Mouse (Mus musculus) CH12.LX (cell line): ENCODE measurements around the gene Pde8b. TPM values are rescaled to one million over a fixed set of nuclear protein-coding genes. Genes with fewer than 3 reads are reported as not detected.

Source experiments
- DNase-seq: peaks from one replicate; pipeline ENCODE4 v3.0.0-alpha.2; 2013; ENCODE audit errors: extremely low read depth
- H3K27ac ChIP-seq: 2 replicates; pipeline ENCODE4 v1.5.1; 2012; ENCODE audit warnings: low read depth, mild to moderate bottlenecking, control low read depth, moderate library complexity; ENCODE audit not compliant: insufficient read depth
- H3K27me3 ChIP-seq: replicated peaks from 2 replicates; pipeline ENCODE3; 2012; ENCODE audit warnings: inconsistent platforms
- H3K36me3 ChIP-seq, 2 experiments: replicated peaks in 1 of 2; 2 replicates each; pipeline versions ENCODE3 to v1.6.1; 2012; ENCODE audit warnings: inconsistent platforms in 1 of 2, low read length in 1 of 2, mild to moderate bottlenecking in 1 of 2, mixed read lengths in 1 of 2, moderate library complexity in 1 of 2; ENCODE audit not compliant: control insufficient read depth in 1 of 2, insufficient read depth in 1 of 2
- H3K4me1 ChIP-seq, 2 experiments: 2 replicates each; pipeline ENCODE4 v1.6.1; 2012; ENCODE audit warnings: inconsistent platforms in 1 of 2, moderate library complexity in 1 of 2; ENCODE audit not compliant: insufficient read depth in 2 of 2, control insufficient read depth in 1 of 2
- H3K4me2 ChIP-seq: 2 replicates; pipeline ENCODE4 v1.6.1; 2012; ENCODE audit warnings: low read depth, mild to moderate bottlenecking, control low read depth; ENCODE audit not compliant: poor library complexity, insufficient read depth, severe bottlenecking
- H3K4me3 ChIP-seq, 3 experiments: fragments of 150-350 bp in 1 of 3; sonication (generic) in 1 of 3; replicated peaks in 1 of 3; 2 replicates each; pipeline versions ENCODE3 to v1.5.1; 2011 to 2012; ENCODE audit warnings: low read depth in 2 of 3, low read length in 2 of 3, mild to moderate bottlenecking in 2 of 3, moderate library complexity in 2 of 3, control low read depth in 1 of 3, improper control_type of control experiment in 1 of 3, inconsistent platforms in 1 of 3, mixed read lengths in 1 of 3; ENCODE audit not compliant: poor library complexity in 1 of 3
- H3K79me2 ChIP-seq: replicated peaks from 2 replicates; pipeline ENCODE4 v1.6.1; 2012; ENCODE audit warnings: mild to moderate bottlenecking, moderate library complexity; ENCODE audit not compliant: control insufficient read depth, poor library complexity, insufficient read depth, severe bottlenecking; ENCODE audit errors: extremely low read depth
- H3K9ac ChIP-seq: 2 replicates; pipeline ENCODE4 v1.6.1; 2012; ENCODE audit warnings: low read depth, mild to moderate bottlenecking, control low read depth, moderate library complexity; ENCODE audit not compliant: insufficient read depth
- H3K9me3 ChIP-seq: replicated peaks from 2 replicates; pipeline ENCODE3; 2012; ENCODE audit warnings: low read length, inconsistent platforms, mixed read lengths
- CTCF ChIP-seq, 2 experiments: IDR thresholded peaks in 1 of 2; conservative IDR thresholded peaks in 1 of 2; 2 replicates each; pipeline ENCODE4 v1.5.1; 2011 to 2012; ENCODE audit warnings: low read depth in 2 of 2, low read length in 2 of 2, improper control_type of control experiment in 1 of 2, inconsistent platforms in 1 of 2, mild to moderate bottlenecking in 1 of 2, moderate library complexity in 1 of 2
- E2F4 ChIP-seq: IDR thresholded peaks from 2 replicates; pipeline ENCODE4 v1.6.1; 2011; ENCODE audit warnings: low read depth, low read length, improper control_type of control experiment; ENCODE audit not compliant: insufficient replicate concordance
- ELF1 ChIP-seq: IDR thresholded peaks from 2 replicates; pipeline ENCODE4 v1.6.1; 2014; ENCODE audit warnings: low read depth, mild to moderate bottlenecking, inconsistent platforms, low read length, improper control_type of control experiment
- JUN ChIP-seq: IDR thresholded peaks from 2 replicates; pipeline ENCODE4 v1.6.1; 2011; ENCODE audit warnings: low read depth, mild to moderate bottlenecking, low read length, improper control_type of control experiment, moderate library complexity; ENCODE audit not compliant: insufficient read depth
- MAX ChIP-seq: IDR thresholded peaks from 2 replicates; pipeline ENCODE4 v1.6.1; 2011; ENCODE audit warnings: low read length, improper control_type of control experiment
- MAZ ChIP-seq: IDR thresholded peaks from 2 replicates; pipeline ENCODE4 v1.6.1; 2012; ENCODE audit warnings: low read depth, mild to moderate bottlenecking, inconsistent platforms, low read length, improper control_type of control experiment, moderate library complexity
- MEF2A ChIP-seq: IDR thresholded peaks from 2 replicates; pipeline ENCODE4 v1.6.1; 2014; ENCODE audit warnings: low read depth, mild to moderate bottlenecking, inconsistent platforms, low read length, improper control_type of control experiment, borderline replicate concordance
- MYC ChIP-seq: IDR thresholded peaks from 2 replicates; pipeline ENCODE4 v1.6.1; 2011; ENCODE audit warnings: low read depth, mild to moderate bottlenecking, improper control_type of control experiment, low read length
- NELFE ChIP-seq: IDR thresholded peaks from 2 replicates; pipeline ENCODE4 v1.6.1; 2011; ENCODE audit warnings: low read depth, low read length, improper control_type of control experiment
- NRF1 ChIP-seq: IDR thresholded peaks from 2 replicates; pipeline ENCODE4 v1.6.1; 2014; ENCODE audit warnings: low read depth, mild to moderate bottlenecking, inconsistent platforms, low read length, improper control_type of control experiment, moderate library complexity
- POLR2A ChIP-seq: IDR thresholded peaks from 2 replicates; pipeline ENCODE4 v1.6.1; 2011; ENCODE audit warnings: low read depth, mild to moderate bottlenecking, improper control_type of control experiment, low read length
- UBTF ChIP-seq: IDR thresholded peaks from 2 replicates; pipeline ENCODE4 v1.6.1; 2012; ENCODE audit warnings: low read depth, mild to moderate bottlenecking, inconsistent platforms, low read length, improper control_type of control experiment, moderate library complexity
- USF1 ChIP-seq: IDR thresholded peaks from 2 replicates; pipeline ENCODE4 v1.6.1; 2014; ENCODE audit warnings: low read depth, mild to moderate bottlenecking, inconsistent platforms, low read length, improper control_type of control experiment
- USF2 ChIP-seq: conservative IDR thresholded peaks from 2 replicates; pipeline ENCODE4 v1.6.1; 2011; ENCODE audit warnings: low read depth, low read length, improper control_type of control experiment
- ZKSCAN1 ChIP-seq: IDR thresholded peaks from 2 replicates; pipeline ENCODE4 v1.6.1; 2012; ENCODE audit warnings: low read depth, inconsistent platforms, low read length, improper control_type of control experiment, borderline replicate concordance
- ZMIZ1 ChIP-seq: IDR thresholded peaks from 2 replicates; pipeline ENCODE4 v1.6.1; 2012; ENCODE audit warnings: low read depth, mild to moderate bottlenecking, inconsistent platforms, low read length, improper control_type of control experiment
- ZNF384 ChIP-seq: IDR thresholded peaks from 2 replicates; pipeline ENCODE4 v1.6.1; 2012; ENCODE audit warnings: low read depth, low read length, improper control_type of control experiment, inconsistent platforms
- dilution Hi-C: fragments of 300-500 bp; cut with MboI; formaldehyde crosslinking; loops from 2 replicates; pipeline ENCODE4 v1.14.3; 2020; ENCODE audit warnings: low sequenced_read_pairs; ENCODE audit not compliant: extremely low pct_unique_long_range_greater_than_20kb, extremely low pct_ligation_motif_present
- in situ Hi-C: fragments of 300-500 bp; cut with MboI; formaldehyde crosslinking; loops from 3 replicates; pipeline ENCODE4 v1.14.3; 2019; ENCODE audit warnings: low sequenced_read_pairs, low pct_ligation_motif_present, low pct_unique_long_range_greater_than_20kb, mixed read lengths
- polyA plus RNA-seq: library from polyadenylated mRNA; unstranded; fragments of >175 nt; gene quantifications from 2 replicates; pipeline ENCODE4 v1.2.1, GENCODE M21; 2012; ENCODE audit warnings: low read depth; ENCODE audit not compliant: insufficient read length
- total RNA-seq, 2 experiments: library from RNA; depleted of rRNA; stranded (reverse); fragments of 300-350 nt in 1 of 2; fragments of >200 nt in 1 of 2; gene quantifications; 2 replicates each; pipeline ENCODE4 v1.2.3; 2012 to 2014

Gene Pde8b
- total and polyA plus RNA-seq, 3 experiments = 0.25 to 2.0 (median 0.93) TPM

DNA sequence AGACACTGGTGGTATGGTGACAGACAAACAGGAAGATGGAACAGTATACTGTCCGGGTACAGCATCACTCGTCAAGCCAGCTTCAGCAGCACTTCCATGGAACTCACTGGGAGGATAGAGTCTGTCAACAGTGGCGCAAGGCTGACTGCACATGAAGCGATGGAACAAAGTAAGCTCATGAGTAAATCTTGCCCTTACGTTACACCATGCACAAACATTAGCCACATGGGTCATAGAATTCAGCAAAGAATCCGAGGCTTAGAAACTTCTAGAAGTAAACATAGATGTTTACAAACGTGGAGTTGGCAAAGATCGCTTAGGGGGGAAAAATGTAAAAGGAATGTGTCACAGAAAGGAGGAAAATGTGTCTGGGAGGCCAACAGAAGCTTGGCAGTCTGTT lies 14.9 kb downstream of the Pde8b start (continued):
- TF ChIP-seq UBTF = no peak

DNA sequence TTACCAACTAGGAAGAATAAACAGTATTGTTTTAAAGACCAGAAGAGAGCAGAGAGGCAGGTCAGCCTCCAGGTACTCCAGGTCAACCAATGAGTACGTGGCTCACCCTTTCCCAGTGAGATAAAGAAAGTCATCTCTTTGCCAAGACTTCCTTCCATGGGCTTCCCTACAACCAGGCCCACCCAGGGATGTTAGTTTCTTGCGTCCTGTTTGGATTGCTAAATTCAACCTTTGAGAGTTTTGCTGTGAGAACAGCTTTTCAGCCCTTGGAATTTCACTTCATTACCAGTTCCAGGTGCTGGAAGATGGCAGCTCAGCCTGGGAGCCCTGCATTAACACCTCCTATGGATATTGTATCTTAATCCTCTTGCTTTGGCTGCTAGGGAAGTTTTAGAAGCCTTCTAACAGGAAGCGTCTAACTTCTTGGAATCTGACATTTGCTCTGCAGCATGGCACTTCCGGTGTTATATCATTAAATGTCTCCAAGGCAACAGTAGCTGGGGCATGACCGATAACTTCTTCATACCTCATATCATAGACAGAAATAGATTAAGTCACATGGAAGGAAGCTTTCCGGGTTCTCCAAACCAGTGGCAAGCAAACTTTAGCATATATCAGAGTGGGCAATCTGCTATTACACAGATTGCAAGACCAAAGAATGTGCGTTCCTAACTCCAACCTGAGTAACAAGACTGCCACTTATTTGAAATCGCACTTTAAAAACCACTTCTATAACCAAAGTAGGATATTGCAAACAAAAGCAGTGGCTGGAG lies 18.6 kb downstream of the Pde8b start:
- Histone ChIP-seq H3K9ac (no peak overlapping the region), H3K79me2 (no peaks in the 10 kb centered on the region), H3K36me3 (no peaks in the 10 kb centered on the region), H3K9me3 (no peaks in the 10 kb centered on the region), H3K27me3 (no peaks in the 10 kb centered on the region), H3K4me1 (peaks cover 2 to 3% of the 10 kb centered on the region in 2 experiments; a peak in 3 of 4 replicates), H3K4me2 (no peak overlapping the region), H3K4me3 (no peak overlapping the region), H3K27ac (no peak overlapping the region)
- in situ Hi-C loops = no loop called here
- TF ChIP-seq USF2 (no peak), E2F4 (no peak), MYC (no peak), NRF1 (no peak), ZMIZ1 (no peak), MAX (no peak), MAZ (no peak), JUN (no peak), CTCF (conservative IDR thresholded peaks at IDR 0.05 in 1 of 2, IDR thresholded peaks at IDR 0.05 in 1 of 2; ENCODE audit: low read depth in 2 of 2, low read length in 2 of 2) (no peak), ZNF384 (no peak), POLR2A (no peak), NELFE (no peak), ELF1 (no peak), UBTF (no peak), MEF2A (no peak), ZKSCAN1 (no peak)
- dilution Hi-C loops = no loop called here
- no peak for DNase-seq

DNA sequence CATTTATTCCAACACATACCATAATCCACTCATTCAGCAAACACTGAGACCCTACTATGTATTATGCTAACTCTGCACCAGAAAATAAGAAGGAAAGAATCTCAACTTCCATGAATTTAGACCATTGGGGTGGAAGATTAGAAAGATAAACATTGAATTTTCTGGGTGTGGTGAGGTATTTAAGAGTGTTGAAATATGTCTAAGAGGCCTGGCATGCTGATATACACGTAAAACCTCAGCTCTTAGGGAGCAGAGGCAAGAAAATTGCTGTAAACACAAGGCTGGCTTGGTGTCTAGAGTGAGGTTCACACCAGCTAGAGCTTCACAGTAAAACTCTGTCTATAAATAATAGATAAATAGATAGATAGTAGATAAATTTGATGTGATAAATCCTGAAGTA lies 19.8 kb downstream of the Pde8b start:
- TF ChIP-seq USF1 = no peak
- no peaks in the 10 kb centered on the region for H3K9me3 ChIP-seq
- no peaks in the 10 kb centered on the region for H3K4me1 ChIP-seq
- H3K4me3 ChIP-seq = no peak overlapping the region
- H3K27ac ChIP-seq = no peak overlapping the region
- no peak for DNase-seq
- dilution Hi-C loops (no loop called here), in situ Hi-C loops (no loop called here)
- no peak overlapping the region for H3K9ac ChIP-seq
- no peaks in the 10 kb centered on the region for H3K79me2 ChIP-seq
- H3K27me3 ChIP-seq = no peaks in the 10 kb centered on the region
- H3K4me2 ChIP-seq = no peak overlapping the region
- H3K36me3 ChIP-seq = no peaks in the 10 kb centered on the region
